Mouse (Mus musculus) heart, embryonic 15.5 days (tissue): ENCODE measurements around the gene Map3k1. TPM values are rescaled to one million over a fixed set of nuclear protein-coding genes. Genes with fewer than 3 reads are reported as not detected.

Source experiments
- ATAC-seq: fragments of 200-750 bp; cut with Nextera tagmentation; replicated peaks from 2 replicates; pipeline ENCODE4 v1.8.0; 2017; ENCODE audit warnings: low read depth, moderate TSS enrichment; ENCODE audit not compliant: insufficient number of reproducible peaks, insufficient read depth, low FRiP score
- H3K27ac ChIP-seq: fragments of 300-500 bp; sonication (generic); 2 replicates; pipeline ENCODE4 v1.5.1; 2015; ENCODE audit warnings: mild to moderate bottlenecking, inconsistent platforms
- H3K27me3 ChIP-seq: fragments of 300-500 bp; sonication (generic); 2 replicates; pipeline ENCODE4 v1.6.1; 2015; ENCODE audit warnings: inconsistent platforms
- H3K36me3 ChIP-seq: fragments of 300-500 bp; sonication (generic); 2 replicates; pipeline ENCODE4 v1.6.1; 2015; ENCODE audit warnings: mild to moderate bottlenecking, inconsistent platforms
- H3K4me1 ChIP-seq: fragments of 300-500 bp; sonication (generic); replicated peaks from 2 replicates; pipeline ENCODE4 v1.6.1; 2015; ENCODE audit warnings: inconsistent platforms
- H3K4me2 ChIP-seq: fragments of 300-500 bp; sonication (generic); 2 replicates; pipeline ENCODE4 v1.6.1; 2015; ENCODE audit warnings: inconsistent platforms, mild to moderate bottlenecking, moderate library complexity
- H3K4me3 ChIP-seq: fragments of 300-500 bp; sonication (generic); 2 replicates; pipeline ENCODE4 v1.5.1; 2015; ENCODE audit warnings: mild to moderate bottlenecking, inconsistent platforms
- H3K9ac ChIP-seq: fragments of 300-500 bp; sonication (generic); 2 replicates; pipeline ENCODE4 v1.6.1; 2015; ENCODE audit warnings: mild to moderate bottlenecking, inconsistent platforms
- H3K9me3 ChIP-seq: fragments of 300-500 bp; sonication (generic); replicated peaks from 2 replicates; pipeline ENCODE4 v1.6.1; 2016; ENCODE audit warnings: inconsistent platforms
- WGBS: fragments of 180-500 bp; shearing (Covaris S2); methylation state at CpG from one replicate; pipeline ENCODE4 v1.1.7; 2015; ENCODE audit warnings: mixed read lengths; 5-methylcytosine and 5-hydroxymethylcytosine counted together
- polyA plus RNA-seq: library from polyadenylated mRNA; unstranded; fragments of >200 nt; fragmentation: Nextera tagmentation; extraction: Ambion mirVana; gene quantifications from 2 replicates; pipeline ENCODE4 v1.2.1, GENCODE M21; 2015

Gene Map3k1
- polyA plus RNA-seq, 1 experiment from 2014 or later = 11.7 TPM

DNA sequence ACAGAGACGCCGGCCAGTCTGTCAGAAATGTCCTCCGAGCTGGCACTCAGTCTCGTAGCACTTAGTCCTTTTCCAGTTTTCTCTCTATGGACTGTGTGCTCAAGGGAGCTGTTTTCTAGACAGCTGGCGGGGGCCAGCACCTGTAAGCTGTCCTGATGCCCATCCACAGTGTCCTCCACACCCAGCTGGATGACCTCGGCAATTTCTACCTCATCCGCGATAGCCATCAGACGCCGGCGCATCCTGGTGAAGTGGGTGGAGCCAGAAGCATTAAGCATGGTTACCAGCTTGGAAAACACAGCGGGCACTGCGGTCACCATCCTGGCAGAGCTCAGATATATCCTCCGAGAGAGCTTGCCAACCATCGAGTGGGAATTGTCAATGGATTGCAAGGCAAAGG, 52.9 kb downstream of the Map3k1 start:
- H3K9me3 ChIP-seq = no peaks in the 10 kb centered on the region
- ATAC-seq = no peak
- no peak overlapping the region for H3K4me3 ChIP-seq

DNA sequence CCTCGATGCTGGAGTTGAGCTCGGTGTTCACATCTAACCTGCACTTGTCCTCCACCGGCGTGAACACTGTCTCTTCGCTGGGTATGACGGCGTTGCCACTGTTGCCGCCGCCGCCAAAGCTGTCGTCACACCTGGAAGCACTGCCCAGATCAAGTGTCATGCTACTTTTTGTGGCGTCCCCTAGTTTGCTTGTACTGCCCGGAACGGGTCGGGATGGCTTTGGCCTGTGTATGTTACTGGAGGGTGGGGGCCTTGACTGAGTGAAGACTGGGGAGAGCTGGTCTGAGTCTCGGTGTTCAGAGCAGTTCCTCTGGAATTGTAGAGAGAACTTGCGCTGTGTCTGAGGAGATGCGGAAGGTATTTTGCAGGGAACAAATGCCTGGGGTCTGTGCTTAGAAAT, 53.4 kb downstream of the Map3k1 start:
- Histone ChIP-seq H3K36me3 (peaks cover 92% of the 10 kb centered on the region), H3K4me3 (no peak overlapping the region), H3K9ac (no peak overlapping the region), H3K4me1 (no peaks in the 10 kb centered on the region), H3K9me3 (no peaks in the 10 kb centered on the region), H3K27me3 (no peaks in the 10 kb centered on the region), H3K27ac (no peak overlapping the region), H3K4me2 (no peak overlapping the region)
- WGBS = 94% methylated on average over 18 of the region's 18 CpGs
- ATAC-seq = no peak

More for the DNA sequence above, 52.9 kb downstream of the Map3k1 start:
- H3K27me3 ChIP-seq = no peaks in the 10 kb centered on the region
- no peaks in the 10 kb centered on the region for H3K4me1 ChIP-seq
- H3K27ac ChIP-seq = no peak overlapping the region
- no peak overlapping the region for H3K4me2 ChIP-seq
- no peak overlapping the region for H3K9ac ChIP-seq
- WGBS = 94% methylated on average over 15 of the region's 15 CpGs
- H3K36me3 ChIP-seq = peaks cover 92% of the 10 kb centered on the region

DNA sequence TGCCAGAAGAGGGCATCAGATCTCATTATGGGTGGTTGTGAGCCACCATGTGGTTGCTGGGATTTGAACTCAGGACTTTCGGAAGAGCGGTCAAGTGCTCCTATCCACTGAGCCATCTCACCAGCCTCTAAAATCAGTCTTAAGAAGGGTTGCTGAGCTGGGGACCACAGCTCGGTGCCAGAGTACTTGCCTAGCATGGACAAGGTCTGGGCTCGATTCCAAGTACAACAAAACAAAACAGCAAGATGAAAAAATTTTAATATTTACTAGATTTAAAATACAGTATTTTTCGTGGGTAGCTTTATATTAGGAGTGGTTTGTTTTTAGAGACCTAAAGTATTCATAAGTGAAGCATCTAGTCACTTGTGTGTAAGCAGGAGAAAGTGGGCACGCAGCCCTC, 55.5 kb downstream of the Map3k1 start:
- no peaks in the 10 kb centered on the region for H3K9me3 ChIP-seq
- H3K27ac ChIP-seq = no peak overlapping the region
- 86% methylated on average over 6 of the region's 6 CpGs for WGBS
- H3K4me3 ChIP-seq = no peak overlapping the region
- H3K4me1 ChIP-seq = no peaks in the 10 kb centered on the region
- H3K9ac ChIP-seq = no peak overlapping the region
- H3K4me2 ChIP-seq = no peak overlapping the region
- no peak for ATAC-seq
- H3K27me3 ChIP-seq = no peaks in the 10 kb centered on the region
- peaks cover 92% of the 10 kb centered on the region for H3K36me3 ChIP-seq

DNA sequence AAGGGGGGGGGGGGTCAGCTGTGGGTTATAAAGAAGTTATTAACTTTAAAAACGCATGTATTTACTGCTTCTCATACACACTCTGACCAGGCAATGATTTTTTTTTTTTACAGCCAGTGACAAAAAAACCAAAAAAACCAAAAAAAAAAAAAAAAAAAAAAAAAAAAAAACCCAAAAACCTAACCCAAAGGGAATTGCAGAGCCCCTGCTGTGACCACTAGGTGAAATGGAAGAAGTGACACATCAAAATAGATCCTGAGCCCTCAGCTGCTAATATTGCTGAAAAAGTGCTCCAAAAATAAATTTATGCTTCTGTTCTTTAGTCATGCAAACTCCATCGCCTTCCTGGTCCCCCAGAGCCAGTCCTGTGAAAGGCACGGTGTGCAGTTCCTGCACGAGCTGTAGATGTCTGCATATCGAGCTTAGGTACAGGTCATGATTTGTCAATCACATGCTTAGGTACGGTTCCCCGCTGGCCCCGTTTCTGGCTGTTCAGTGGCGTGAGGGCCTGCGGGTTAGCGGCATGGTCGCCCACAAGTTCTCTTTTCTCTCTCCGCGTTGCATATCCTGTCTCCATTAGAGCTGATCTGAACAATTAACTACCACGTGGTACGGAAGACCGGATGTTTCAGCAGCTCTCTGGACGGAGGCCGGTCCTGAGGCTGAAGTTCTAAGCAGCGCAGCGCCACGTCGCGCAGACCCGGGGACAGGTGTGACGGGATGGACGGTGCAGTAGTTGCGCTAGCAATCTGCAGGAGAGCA, 60.3 kb downstream of the Map3k1 start:
- Histone ChIP-seq H3K9me3 (no peaks in the 10 kb centered on the region), H3K36me3 (peaks cover 53% of the 10 kb centered on the region), H3K27ac (no peak overlapping the region), H3K4me3 (no peak overlapping the region), H3K9ac (no peak overlapping the region), H3K4me1 (no peaks in the 10 kb centered on the region), H3K4me2 (no peak overlapping the region), H3K27me3 (no peaks in the 10 kb centered on the region)
- ATAC-seq = no peak
- 94% methylated on average over 28 of the region's 28 CpGs for WGBS

DNA sequence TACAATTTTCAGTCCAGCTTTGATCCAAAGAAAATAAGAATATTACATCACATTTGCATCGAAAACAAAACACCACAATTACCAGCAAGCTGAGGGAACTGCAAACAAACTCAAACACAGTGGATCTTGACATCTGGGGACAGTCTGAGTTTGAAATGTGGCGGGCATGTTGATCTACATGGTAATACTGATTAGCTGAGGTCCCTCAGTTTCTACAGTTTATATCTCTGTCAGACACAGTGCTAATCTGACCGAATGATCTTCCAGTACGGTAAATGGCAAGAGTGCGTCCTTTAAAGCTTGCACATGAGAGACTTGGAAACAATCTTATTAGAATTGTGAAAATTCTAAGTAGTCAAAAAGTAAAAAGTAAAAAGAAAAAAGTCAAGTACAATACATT, 62.0 kb downstream of the Map3k1 start:
- Histone ChIP-seq H3K9me3 (no peaks in the 10 kb centered on the region), H3K4me2 (no peak overlapping the region), H3K27me3 (no peaks in the 10 kb centered on the region), H3K4me1 (no peaks in the 10 kb centered on the region), H3K4me3 (no peak overlapping the region), H3K27ac (no peak overlapping the region), H3K9ac (no peak overlapping the region), H3K36me3 (peaks cover 41% of the 10 kb centered on the region)
- ATAC-seq = no peak
- WGBS = 92% methylated on average over 5 of the region's 5 CpGs

DNA sequence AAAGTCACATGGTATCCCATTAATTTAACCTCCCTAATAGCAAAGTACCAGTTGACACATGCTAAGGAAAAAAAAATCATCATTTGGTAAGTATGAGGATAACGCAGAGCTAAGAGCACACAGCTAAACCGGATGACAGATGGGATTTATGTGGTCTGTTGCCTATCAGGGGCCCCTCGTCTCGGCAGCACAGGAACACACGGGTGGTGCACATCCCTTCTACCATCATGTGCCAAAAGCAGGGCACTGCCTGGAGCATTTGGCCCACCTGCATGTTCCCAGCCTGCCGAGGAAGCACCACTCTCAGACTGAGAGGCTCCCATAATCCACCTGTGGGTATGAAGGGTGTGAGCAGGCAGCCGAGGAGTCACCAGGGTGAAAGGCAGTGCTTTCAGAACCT, 63.6 kb downstream of the Map3k1 start:
- Histone ChIP-seq H3K36me3 (peaks cover 28% of the 10 kb centered on the region), H3K9ac (no peak overlapping the region), H3K4me3 (no peak overlapping the region), H3K4me2 (no peak overlapping the region), H3K4me1 (no peaks in the 10 kb centered on the region), H3K9me3 (no peaks in the 10 kb centered on the region), H3K27me3 (no peaks in the 10 kb centered on the region), H3K27ac (no peak overlapping the region)
- no peak for ATAC-seq
- 63% methylated on average over 7 of the region's 7 CpGs for WGBS

DNA sequence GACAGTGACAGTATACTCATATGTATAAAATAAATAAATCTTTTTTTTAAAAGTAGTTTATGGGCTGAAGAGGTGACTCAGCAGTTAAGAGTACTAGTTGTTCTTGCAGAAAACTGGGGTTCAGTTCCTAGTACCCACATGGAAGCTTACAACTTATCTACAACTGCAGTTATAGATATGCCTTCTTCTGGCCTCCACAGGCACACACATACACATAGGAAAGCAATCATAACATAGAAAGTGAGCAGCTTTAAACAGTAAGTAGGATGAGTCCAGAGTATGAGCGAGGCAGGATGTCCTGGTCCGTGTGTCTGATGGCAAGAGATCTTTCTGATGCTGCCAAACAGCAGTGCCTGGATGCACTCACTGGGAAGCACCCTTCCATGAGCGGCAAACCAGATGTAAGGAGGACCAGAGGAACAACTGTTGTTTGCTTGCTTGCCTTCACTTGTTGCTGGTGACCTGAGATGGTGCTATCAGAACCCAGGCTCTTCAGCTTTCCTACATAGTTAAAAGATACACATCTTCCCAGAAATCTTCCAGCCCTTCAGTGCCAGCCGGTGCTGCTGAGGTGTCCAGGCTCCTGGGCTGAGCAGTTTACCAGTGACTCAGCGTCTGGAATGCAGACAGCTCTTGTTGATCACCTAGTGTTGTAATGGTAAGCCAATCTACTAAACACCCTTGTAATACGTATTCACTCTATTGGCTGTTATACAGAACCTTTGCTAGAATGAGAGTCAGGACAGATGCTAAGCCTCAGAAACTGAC, 64.4 kb downstream of the Map3k1 start:
- Histone ChIP-seq H3K9me3 (no peaks in the 10 kb centered on the region), H3K27ac (no peak overlapping the region), H3K9ac (no peak overlapping the region), H3K4me1 (no peaks in the 10 kb centered on the region), H3K4me3 (no peak overlapping the region), H3K27me3 (no peaks in the 10 kb centered on the region), H3K4me2 (no peak overlapping the region), H3K36me3 (peaks cover 21% of the 10 kb centered on the region)
- 57% methylated on average over 6 of the region's 6 CpGs for WGBS
- no peak for ATAC-seq

DNA sequence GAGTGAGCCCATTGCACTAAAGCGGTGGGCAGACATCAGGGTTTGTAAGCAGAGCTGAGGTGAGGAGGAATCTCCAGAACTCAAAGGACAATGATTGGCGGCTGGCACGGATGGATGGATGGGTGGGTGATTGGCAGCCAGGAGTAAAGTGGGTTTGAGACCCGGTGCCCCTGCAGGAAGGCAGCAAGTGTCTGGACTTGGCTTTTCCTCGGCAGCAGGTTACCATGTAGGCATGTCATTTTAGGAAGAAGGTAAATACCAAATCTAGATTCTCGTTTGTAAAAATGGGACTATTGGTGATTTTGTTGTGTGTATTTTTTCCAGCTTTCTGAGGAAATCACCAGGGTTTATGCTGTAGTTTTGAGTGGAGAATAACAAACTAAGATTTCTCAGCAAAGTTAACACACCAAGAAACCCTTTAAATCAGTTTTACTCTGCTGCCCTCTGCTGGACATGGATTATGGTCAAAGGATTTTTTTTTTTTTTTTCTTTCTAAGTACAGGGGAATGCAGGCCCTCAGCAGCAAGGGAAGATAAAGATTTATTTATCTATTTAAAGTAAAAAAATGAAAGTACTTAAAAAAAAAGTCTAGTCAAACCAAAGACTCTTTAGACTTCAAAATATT, 66.7 kb downstream of the Map3k1 start:
- Histone ChIP-seq H3K9me3 (0 out of 2 replicates have a peak, but pooled peaks cover 4% of the 10 kb centered on the region), H3K36me3 (0 out of 2 replicates have a peak, but pooled peaks cover 3% of the 10 kb centered on the region), H3K27me3 (no peaks in the 10 kb centered on the region), H3K4me3 (no peak overlapping the region), H3K27ac (no peak overlapping the region), H3K4me2 (no peak overlapping the region), H3K4me1 (no peaks in the 10 kb centered on the region), H3K9ac (no peak overlapping the region)
- 52% methylated on average over 6 of the region's 6 CpGs for WGBS
- ATAC-seq = no peak

DNA sequence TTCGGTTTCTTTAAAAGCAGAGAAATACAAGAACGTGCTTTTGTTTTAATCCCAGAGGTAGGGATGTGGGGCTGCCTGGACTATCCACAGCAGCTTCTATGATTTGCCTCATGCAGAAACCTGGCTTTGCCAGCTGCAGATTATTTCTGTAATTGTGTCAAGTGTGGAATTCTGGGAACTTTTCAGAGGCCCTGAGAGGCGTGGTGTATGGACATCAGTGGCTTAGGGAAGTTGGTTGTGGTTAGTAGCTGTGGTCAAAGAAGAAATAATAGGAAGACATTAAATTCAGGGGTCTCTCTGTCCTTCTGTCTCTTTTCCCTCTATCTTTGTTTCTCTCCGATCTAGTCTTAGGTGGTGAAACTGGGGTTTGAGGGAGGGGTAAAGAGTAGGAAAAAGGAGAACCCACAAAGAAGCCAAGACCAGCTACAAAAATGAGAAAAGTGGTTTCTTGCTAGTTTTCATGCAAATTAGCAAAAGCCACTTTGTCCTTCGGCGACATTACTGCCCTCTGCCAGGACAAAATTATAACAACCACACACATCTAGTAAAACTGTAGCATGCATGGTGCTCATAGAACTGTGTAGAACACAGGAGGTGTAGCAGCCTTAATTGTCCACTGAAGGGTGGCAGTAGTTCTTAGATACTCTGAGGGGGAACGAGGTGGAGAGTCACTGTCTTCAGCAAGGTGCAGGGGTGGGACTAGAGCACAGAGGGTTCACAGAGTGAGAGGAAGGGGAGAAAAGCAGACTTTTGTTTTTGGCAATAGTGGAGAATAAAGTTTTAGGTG, 67.4 kb downstream of the Map3k1 start:
- no peaks in the 10 kb centered on the region for H3K27me3 ChIP-seq
- 77% methylated on average over 7 of the region's 7 CpGs for WGBS
- H3K9ac ChIP-seq = no peak overlapping the region
- no peak overlapping the region for H3K4me3 ChIP-seq
- no peak overlapping the region for H3K27ac ChIP-seq
- ATAC-seq = no peak
- 0 out of 2 replicates have a peak, but pooled peaks cover 4% of the 10 kb centered on the region for H3K9me3 ChIP-seq
- no peak overlapping the region for H3K4me2 ChIP-seq
- H3K36me3 ChIP-seq = no peaks in the 10 kb centered on the region
- no peaks in the 10 kb centered on the region for H3K4me1 ChIP-seq

DNA sequence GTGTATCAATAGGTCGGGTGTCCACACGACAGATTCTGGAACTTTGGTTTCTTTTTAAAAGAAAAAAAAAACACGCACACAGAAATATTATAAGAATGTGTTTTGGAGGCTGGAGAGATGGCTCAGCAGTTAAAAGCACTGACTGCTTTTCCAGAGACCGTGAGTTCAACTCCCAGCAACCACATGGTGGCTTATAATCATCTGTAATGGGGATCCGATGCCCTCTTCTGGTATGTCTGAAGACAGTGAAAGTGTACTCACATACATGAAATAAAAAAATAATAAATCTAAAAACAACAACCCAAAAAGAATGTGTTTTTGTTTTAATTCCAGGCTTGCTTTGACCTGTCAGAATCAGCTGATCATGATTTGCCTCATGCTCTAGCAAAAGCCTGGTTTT, 81.9 kb downstream of the Map3k1 start:
- Histone ChIP-seq H3K4me3 (no peak overlapping the region), H3K9ac (no peak overlapping the region), H3K9me3 (0 out of 2 replicates have a peak, but pooled peaks cover 4% of the 10 kb centered on the region), H3K4me1 (no peaks in the 10 kb centered on the region; the same call in 1 of the 2 replicates), H3K27ac (no peak overlapping the region), H3K36me3 (no peaks in the 10 kb centered on the region), H3K4me2 (no peak overlapping the region), H3K27me3 (no peaks in the 10 kb centered on the region)
- WGBS = 93% methylated on average over 5 of the region's 5 CpGs
- ATAC-seq = no peak
